Mouse (Mus musculus) layer of hippocampus, postnatal 36 days (tissue): ENCODE data around the gene Zfr2. TPM values are rescaled to one million over a fixed set of nuclear protein-coding genes. Genes with fewer than 3 reads are reported as not detected.
"Not testable (repeated sequence)": the region's sequence is repeated elsewhere in the genome, so short reads cannot be mapped to it uniquely, and the experiment has no call there.

Experiments
- DNase-seq, 2 experiments: peaks; one replicate each; pipeline ENCODE4 v3.0.0; 2022
- total RNA-seq, 2 experiments: library from RNA; stranded (reverse); gene quantifications; 2 replicates each; pipeline ENCODE4 v1.2.3; 2021

Zfr2 gene
- total RNA-seq, 2 experiments from 2014 or later, result 65.7 to 70.0 TPM

- DNase-seq, result peak in 1 of 2 experiments; percentile 1
Observed at GRCm38 (mm10) chr10:81202978-81203720, 29.8 kb upstream of the Zfr2 start.

- peak in 1 of 2 experiments; percentile 8 for DNase-seq
Observed at GRCm38 (mm10) chr10:81204137-81204536, 28.8 kb upstream of the Zfr2 start.

DNA sequence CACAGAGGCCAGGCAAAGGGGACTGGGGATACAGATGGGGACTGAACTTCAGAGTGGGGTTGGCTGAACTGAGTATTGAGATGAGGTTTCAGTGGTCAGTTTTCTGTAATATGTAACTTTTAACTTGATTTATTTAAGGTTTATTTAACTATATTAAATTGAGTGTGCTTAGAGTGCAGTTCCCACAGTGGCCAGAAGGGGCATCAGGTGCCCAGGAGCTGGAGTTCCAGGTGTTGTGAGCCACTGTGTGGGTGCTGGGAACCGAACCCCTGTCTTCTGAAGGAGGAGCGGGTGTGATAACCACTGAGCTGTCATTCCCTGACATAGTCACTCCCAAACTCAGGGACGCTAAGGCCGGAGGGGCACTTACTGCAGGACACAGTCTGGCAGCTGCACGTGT, 22.8 kb upstream of the Zfr2 start:
- no peak for DNase-seq

DNA sequence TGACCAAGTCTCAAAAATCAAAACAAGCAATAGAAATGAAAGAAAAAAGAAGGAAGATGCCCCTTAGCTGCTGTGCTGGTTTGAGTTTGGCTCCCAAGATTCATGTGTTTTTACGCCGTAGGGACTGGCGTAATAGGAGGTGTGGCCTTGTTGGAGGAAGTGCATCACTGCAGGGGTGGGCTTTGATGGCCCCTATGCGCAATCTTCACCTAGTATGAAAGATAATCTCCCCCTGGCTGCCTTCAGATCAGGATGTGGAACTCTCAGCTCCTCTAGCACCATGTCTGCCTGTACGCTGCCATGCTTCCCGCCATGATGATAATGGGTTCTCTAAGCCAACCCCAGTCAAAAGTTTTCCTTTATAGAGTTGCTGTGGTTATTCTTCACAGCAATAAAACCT, 16.7 kb upstream of the Zfr2 start:
- DNase-seq, result no peak

DNA sequence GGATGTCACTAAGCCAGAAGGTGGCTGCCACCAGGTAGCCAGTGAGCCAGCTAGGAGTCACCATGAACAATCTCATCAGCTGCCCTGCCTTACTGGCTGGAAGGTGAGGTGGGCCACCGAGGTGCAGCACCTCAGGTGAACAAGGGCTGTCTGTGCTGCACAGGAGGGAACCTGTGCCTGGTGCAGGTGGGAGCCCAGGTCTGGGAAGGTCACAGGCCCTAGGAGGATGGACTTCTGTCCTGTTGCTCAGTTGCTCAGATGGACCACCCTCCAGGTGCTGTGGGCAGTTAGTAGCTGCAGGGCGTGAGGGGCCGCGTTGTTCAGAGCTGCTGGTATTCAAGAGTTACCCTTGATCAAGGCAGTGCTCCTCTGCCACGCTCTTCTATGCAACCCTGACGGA, 16.1 kb upstream of the Zfr2 start:
- no peak for DNase-seq

DNA sequence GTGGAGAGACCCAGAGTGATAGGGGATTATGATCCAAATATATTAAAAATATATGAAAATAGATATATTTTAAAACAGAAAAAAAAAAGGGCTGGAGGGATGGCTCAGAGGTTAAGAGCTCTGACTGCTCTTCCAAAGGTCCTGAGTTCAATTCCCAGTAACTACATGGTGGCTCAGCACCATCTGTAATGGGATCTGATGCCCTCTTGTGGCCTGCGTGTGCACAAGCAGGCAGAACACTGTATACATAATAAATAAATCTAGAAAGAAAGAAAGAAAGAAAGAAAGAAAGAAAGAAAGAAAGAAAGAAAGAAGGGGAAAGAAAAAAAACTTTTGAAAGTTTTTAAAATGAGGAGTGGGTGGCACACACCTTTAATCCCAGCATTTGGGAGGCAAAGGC, 15.7 kb upstream of the Zfr2 start:
- DNase-seq, result not testable (repeated sequence)

DNA sequence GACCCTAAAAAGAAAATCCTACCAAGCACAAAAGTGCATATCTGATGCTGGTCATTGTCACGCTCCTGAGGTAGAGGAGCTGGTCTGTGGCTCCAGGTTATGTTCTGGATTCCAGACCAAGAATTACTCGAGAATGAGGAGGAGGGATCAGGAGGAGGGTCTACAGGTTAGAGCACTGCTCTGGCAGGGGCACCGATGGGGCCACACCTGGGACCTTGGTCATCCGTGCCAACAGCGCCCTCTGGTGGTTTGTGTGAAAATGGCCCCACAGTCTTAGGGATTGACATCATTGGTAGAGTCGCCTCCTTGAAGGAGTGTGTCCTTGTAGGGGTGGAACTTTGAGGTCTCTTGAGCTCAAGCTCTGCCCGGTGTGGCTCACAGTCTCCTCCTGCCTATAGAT, 15.0 kb upstream of the Zfr2 start:
- DNase-seq, result peak in 1 of 2 experiments; percentile 36

DNA sequence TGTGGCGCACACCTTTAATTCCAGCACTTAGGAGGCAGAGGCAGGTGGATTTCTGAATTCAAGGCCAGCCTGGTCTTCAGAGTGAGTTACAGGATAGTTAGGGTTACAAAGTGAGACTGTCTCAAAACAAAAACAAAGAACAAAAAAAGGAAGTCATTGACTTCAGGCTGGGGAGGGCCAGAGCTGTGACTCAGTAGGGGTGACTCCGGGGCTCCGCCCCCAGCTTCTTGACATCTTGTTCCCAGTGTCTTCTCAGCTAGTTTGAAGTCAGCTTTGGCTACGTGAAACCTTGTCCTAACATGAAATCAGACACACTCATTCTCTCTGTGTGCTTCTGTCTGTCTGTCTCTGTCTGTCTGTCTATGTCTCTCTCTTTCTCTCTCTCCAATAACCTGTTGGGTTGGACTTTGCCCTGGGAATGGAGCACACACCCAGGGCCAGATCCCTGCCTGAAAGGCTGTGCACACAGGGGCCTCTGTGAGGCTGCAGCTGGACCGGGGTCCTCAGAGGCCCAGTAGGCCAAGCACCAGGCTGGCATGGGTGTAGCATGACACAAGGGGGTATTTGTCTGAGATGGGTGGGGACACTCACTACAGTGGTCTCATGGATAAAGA, 11.4 kb upstream of the Zfr2 start:
- DNase-seq, result no peak

GRCm38 (mm10) chr10:81223731-81224130, 9.2 kb upstream of the Zfr2 start:
- not testable (repeated sequence) for DNase-seq

DNA sequence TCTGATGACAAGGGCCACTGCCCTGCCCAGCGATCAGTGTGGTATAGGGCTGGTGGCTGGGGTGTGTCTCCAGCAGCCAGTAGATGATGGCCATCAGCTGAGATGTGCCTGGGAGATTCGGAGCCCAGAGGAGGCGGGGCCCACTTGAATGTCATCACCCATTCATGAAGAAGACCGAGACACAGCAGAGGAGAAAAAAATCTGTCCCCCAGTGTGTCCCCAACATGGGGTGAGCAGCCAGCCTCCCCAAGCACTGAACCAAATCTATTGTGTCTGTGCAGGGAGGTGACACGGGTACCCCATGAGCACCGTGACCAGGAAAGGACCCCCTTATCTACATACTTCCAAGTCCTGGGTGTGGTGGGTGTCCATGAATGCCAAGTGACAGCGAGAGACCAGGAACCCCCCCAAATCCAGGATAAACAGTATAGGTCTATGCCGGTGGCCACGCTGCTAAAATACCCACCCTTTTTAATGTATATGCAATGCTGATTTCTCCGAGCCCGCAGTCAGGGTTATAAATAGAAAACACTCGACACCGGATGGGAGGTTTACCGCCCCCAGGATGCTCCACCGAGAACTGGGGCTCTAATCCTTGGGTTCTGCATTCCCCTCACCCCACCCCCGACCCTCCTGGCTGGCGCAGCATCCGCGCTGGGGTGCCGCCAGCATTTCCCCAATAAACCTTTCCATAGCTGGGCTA, 3.1 kb upstream of the Zfr2 start:
- no peak for DNase-seq

GRCm38 (mm10) chr10:81230438-81231332, 2.3 kb upstream of the Zfr2 start, which contains the start of gene Atcay:
TSS of gene Atcay (minus strand) at chr10:81230833.
- DNase-seq, result peak; percentile 84

- DNase-seq, result no peak
Observed at GRCm38 (mm10) chr10:81231436-81231835, 1.5 kb upstream of the Zfr2 start.

DNA sequence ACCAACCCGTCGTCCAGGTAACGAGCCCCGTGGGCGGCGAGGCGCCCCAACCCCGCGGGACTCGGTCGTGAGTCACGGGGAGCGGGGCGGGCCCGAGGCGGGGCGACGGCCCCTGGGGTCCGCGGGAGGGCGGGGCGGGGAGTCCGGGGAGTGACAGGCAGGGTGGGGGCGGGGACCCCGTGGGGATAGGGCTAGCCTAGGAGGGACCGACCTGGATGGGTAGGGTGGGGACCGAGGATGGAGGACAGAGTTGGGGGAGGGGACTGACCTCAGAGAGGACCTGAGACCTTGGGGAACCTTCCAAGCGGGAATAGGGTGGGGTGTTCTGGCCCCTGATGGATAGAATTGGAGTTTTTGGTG, 251 bp downstream of the Zfr2 start:
- no peak for DNase-seq

DNA sequence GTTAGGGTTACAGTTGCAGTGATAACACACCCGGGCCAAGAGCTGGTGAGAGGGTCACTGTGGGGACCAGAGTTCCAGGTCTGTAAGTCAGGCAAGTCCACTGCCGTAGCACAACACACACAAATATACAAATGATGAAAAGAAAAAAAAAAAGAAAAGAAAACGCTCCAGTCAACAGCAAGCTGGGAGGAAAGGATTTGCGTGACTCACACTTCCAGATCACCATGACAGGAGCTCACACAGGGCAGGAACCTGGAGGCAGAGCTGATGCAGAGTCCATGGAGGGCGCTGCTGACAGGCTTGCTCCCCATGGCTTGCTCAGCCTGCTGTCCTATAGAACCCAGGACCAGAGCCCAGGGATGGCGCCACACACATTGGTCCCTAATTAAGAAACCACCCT, 1.3 kb downstream of the Zfr2 start:
- no peak for DNase-seq

DNA sequence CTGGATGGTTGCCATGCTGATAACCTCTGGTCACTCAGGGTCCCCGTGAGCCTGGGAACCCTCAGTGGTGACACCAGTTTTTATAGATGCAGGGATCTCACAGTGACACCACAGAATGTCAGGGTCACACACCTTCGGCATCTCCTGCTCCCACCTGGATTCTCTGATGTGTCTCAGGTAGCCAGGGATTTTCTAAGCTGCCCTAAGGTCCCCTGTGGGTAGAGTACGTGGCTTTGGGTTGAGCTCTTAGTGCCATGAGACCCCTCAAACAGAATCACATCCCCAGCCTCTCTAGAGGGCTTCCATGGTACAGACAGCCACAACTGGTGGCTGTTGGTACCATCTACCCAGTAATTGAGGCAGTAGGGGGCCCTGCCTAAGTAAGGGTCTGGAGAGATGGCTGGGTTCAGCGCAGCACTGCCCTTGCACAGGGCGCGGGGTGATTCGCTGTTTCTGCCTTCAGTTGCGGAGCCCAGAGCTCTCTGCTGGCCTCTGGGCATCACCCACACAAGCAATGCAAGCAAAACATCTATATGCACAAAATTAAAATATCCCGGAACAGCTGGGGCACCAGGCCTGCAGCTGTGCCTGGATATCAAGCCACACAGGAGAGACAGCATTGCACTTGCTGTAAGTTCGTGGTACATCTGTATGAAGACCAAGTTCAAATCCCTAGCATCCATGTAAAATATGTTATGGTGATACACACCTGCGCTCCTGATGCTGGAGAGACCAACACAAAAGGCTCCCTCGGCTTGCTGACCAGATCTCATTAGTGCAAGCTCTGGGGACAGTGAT, 3.7 kb downstream of the Zfr2 start:
- no peak for DNase-seq

DNA sequence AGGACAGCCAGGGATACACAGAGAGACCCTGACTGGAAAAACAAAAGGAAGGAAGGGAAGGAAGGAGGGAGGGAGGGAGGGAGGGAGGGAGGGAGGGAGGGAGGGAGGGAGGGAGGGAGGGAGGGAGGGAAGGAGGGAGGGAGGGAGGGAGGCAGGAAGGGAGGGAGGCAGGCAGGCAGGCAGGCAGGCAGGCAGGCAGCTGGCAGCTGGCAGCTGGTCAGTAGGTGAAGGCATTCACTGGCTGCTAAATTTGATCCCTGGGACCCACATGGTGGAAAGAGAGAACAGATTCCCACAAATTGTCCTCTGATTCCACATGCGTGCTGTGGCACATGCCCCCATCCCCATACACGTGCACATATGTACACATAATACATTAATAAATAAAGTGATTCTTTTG, 5.7 kb downstream of the Zfr2 start:
- no peak for DNase-seq

DNA sequence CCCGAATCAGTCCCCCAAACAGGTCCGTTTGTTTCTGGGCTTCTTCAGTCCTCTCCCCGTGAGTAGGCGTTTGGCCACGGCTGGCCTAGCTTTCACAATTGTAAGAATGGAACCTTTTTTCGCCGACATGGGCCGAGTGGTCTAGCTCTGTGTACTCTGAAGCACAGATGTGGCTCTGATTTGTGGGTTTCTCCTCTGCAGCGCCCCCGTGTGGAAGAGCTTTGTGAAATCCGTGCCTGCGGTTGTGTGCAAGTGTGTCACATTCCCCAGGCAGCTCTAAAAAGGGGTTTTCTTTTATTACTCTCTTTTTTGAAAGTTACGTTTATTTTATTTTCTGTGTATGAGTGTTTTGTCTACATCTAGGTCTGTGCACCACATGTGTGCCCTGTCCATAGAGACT, 7.9 kb downstream of the Zfr2 start:
- DNase-seq, result peak in 1 of 2 experiments; percentile 64

- no peak for DNase-seq
Observed at GRCm38 (mm10) chr10:81242021-81242420, 9.1 kb downstream of the Zfr2 start.

GRCm38 (mm10) chr10:81244146-81244545, 11.2 kb downstream of the Zfr2 start:
- DNase-seq, result no peak

GRCm38 (mm10) chr10:81244595-81244994, 11.6 kb downstream of the Zfr2 start:
- peak; percentile 75 for DNase-seq

GRCm38 (mm10) chr10:81245166-81245565, 12.2 kb downstream of the Zfr2 start:
- no peak for DNase-seq

GRCm38 (mm10) chr10:81247804-81248203, 14.8 kb downstream of the Zfr2 start:
- no peak for DNase-seq
